Mouse (Mus musculus): ENCODE results near the gene Mlip. TPM values are rescaled to one million over a fixed set of nuclear protein-coding genes. Genes with fewer than 3 reads are reported as not detected.

Gene Mlip
- 1.4 and 1.8 TPM in 2 replicates for polyA plus RNA-seq (2015; fragmentation: Nextera tagmentation; extraction: Ambion mirVana)

- Histone ChIP-seq H3K27ac (replicated peaks) (no peak within 1 kb of the TSS), H3K4me1 (no peaks in the 10 kb centered on the region), H3K9ac (replicated peaks) (no peak within 1 kb of the TSS), H3K4me2 (no peak within 1 kb of the TSS), H3K9me3 (replicated peaks) (no peaks in the 10 kb centered on the region), H3K36me3 (no peaks in the 10 kb centered on the region), H3K27me3 (replicated peaks) (no peaks in the 10 kb centered on the region), H3K4me3 (replicated peaks) (no peak within 1 kb of the TSS)
- 85% methylated on average over 14 of the region's 14 CpGs for WGBS
- ATAC-seq (ENCODE audit: low FRiP score): no peak
Measured at GRCm38 (mm10) chr9:77352432-77353175, at the start of gene Mlip. Gene Mlip, minus strand, starts transcription at chr9:77352969.

DNA sequence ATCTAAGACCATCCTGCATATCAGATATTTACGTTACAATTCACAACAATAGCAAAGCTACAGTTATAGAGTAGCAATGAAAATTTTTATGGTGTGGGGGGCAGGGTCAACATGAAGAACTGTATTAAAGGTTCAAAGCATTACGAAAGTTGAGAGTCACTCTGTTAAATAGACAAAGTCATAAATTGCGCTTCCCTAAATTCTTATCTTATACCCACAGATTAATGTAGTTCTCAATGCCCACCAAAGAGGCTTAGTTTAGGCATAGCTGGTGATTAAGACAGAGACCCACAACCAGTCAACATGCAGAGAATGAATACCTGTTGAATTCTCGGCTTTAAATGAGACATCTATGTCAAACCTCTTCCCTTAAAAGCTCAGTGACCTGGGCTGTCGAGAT is 47.0 kb upstream of the Mlip start:
- ATAC-seq (ENCODE audit: low FRiP score): no peak
- H3K4me3 ChIP-seq (replicated peaks): no peak overlapping the region
- H3K4me1 ChIP-seq: no peaks in the 10 kb centered on the region
- no peaks in the 10 kb centered on the region for H3K9me3 ChIP-seq (replicated peaks)
- no peak overlapping the region for H3K9ac ChIP-seq (replicated peaks)
- 95% methylated on average over 5 of the region's 5 CpGs for WGBS
- H3K36me3 ChIP-seq: no peaks in the 10 kb centered on the region
- H3K4me2 ChIP-seq: no peak overlapping the region
- no peaks in the 10 kb centered on the region for H3K27me3 ChIP-seq (replicated peaks)
- H3K27ac ChIP-seq (replicated peaks): no peak overlapping the region

DNA sequence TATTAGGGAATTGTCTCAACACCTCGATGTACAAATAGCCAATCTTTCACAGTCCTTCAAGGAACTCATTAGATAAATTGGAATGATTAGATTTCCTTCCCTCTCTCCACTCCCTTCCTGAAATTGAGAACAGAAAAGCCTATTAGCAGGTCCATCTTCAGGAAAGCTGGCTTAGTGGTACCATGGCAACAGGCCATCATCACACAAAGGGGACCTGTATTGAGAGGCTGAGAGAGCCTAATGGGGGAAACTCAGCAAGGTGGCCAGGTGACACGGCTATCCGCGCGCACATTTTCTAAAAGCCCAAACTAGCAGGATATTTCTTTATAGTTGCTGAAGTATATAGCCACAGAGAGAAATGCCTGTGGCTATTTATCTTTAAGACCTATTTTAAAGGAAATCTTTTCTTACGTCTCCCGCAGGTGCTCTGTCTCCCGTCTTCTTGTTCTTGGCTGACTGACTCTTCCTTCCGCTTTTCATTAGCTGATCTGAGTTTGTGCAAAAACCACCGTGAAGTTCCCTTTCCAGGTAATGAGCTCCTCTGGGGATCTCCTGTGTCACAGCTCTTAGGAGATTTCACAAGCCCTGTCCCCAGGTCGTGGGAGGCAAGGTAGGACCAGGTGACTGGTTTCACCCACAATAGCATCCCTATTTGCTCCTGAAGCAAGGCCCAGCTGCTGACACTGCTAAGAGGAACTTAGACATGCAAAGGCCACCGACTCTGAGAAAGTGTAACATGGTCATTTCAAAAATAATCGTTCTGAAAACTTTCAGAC is 46.3 kb upstream of the Mlip start:
- Histone ChIP-seq H3K9me3 (replicated peaks) (no peaks in the 10 kb centered on the region), H3K4me2 (no peak overlapping the region), H3K4me3 (replicated peaks) (no peak overlapping the region), H3K4me1 (no peaks in the 10 kb centered on the region), H3K27me3 (replicated peaks) (no peaks in the 10 kb centered on the region), H3K27ac (replicated peaks) (no peak overlapping the region), H3K9ac (replicated peaks) (no peak overlapping the region), H3K36me3 (no peaks in the 10 kb centered on the region)
- WGBS: 70% methylated on average over 13 of the region's 13 CpGs
- ATAC-seq (ENCODE audit: low FRiP score): peak; percentile 61; the same call in 1 of the 2 replicates

GRCm38 (mm10) chr9:77397027-77397426 is 44.3 kb upstream of the Mlip start:
- 83% methylated on average over 4 of the region's 4 CpGs for WGBS
- Histone ChIP-seq H3K4me1 (no peaks in the 10 kb centered on the region), H3K27ac (replicated peaks) (no peak overlapping the region), H3K4me2 (no peak overlapping the region), H3K9me3 (replicated peaks) (no peaks in the 10 kb centered on the region), H3K4me3 (replicated peaks) (no peak overlapping the region), H3K9ac (replicated peaks) (no peak overlapping the region), H3K36me3 (no peaks in the 10 kb centered on the region), H3K27me3 (replicated peaks) (no peaks in the 10 kb centered on the region)
- ATAC-seq (ENCODE audit: low FRiP score): no peak

- 87% methylated on average over 10 of the region's 10 CpGs for WGBS
- Histone ChIP-seq H3K4me3 (replicated peaks) (no peak overlapping the region), H3K36me3 (no peaks in the 10 kb centered on the region), H3K27me3 (replicated peaks) (no peaks in the 10 kb centered on the region), H3K27ac (replicated peaks) (no peak overlapping the region), H3K9me3 (replicated peaks) (no peaks in the 10 kb centered on the region), H3K4me1 (no peaks in the 10 kb centered on the region), H3K4me2 (no peak overlapping the region), H3K9ac (replicated peaks) (no peak overlapping the region)
- no peak for ATAC-seq (ENCODE audit: low FRiP score)
Measured at GRCm38 (mm10) chr9:77391248-77391647, 38.5 kb upstream of the Mlip start.

GRCm38 (mm10) chr9:77388956-77389355 is 36.2 kb upstream of the Mlip start:
- no peak for ATAC-seq (ENCODE audit: low FRiP score)
- Histone ChIP-seq H3K4me3 (replicated peaks) (no peak overlapping the region), H3K9me3 (replicated peaks) (no peaks in the 10 kb centered on the region), H3K27me3 (replicated peaks) (no peaks in the 10 kb centered on the region), H3K4me1 (0 out of 2 replicates have a peak, but pooled peaks cover 6% of the 10 kb centered on the region), H3K4me2 (no peak overlapping the region), H3K36me3 (no peaks in the 10 kb centered on the region), H3K27ac (replicated peaks) (no peak overlapping the region), H3K9ac (replicated peaks) (no peak overlapping the region)
- 95% methylated on average over 8 of the region's 8 CpGs for WGBS

GRCm38 (mm10) chr9:77386751-77387150 is 34.0 kb upstream of the Mlip start:
- no peak overlapping the region for H3K27ac ChIP-seq (replicated peaks)
- no peak overlapping the region for H3K4me3 ChIP-seq (replicated peaks)
- ATAC-seq (ENCODE audit: low FRiP score): no peak
- 0 out of 2 replicates have a peak, but pooled peaks cover 6% of the 10 kb centered on the region for H3K4me1 ChIP-seq
- H3K27me3 ChIP-seq (replicated peaks): no peaks in the 10 kb centered on the region
- H3K9me3 ChIP-seq (replicated peaks): no peaks in the 10 kb centered on the region
- WGBS: 59% methylated on average over 1 of the region's 1 CpGs
- H3K9ac ChIP-seq (replicated peaks): no peak overlapping the region
- H3K36me3 ChIP-seq: no peaks in the 10 kb centered on the region
- H3K4me2 ChIP-seq: no peak overlapping the region

DNA sequence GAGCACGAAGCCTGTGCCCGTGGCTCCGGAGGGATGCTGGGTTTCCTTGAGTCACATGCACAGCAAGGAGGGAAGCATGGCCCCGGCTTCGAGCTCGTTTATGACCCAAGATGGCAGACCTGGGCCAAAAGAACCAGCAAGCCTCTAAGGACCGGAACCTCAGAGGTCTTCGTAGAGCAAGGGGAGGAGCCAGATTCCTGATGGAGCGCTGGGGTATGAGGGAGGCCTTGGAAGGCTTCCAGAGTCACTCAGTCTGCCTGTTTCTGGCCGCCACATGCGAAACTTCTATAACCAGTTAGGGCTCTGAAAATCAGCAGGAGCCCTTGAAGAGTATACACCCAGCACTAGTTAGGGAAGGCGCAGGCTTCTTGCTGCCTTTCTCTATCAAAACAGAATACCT is 32.8 kb upstream of the Mlip start:
- Histone ChIP-seq H3K9ac (replicated peaks) (no peak overlapping the region), H3K4me1 (0 out of 2 replicates have a peak, but pooled peaks cover 6% of the 10 kb centered on the region), H3K4me3 (replicated peaks) (no peak overlapping the region), H3K27me3 (replicated peaks) (0 out of 2 replicates have a peak, but pooled peaks cover 2% of the 10 kb centered on the region), H3K4me2 (peak overlapping the region; percentile 22; the same call in 1 of the 2 replicates), H3K36me3 (no peaks in the 10 kb centered on the region), H3K9me3 (replicated peaks) (no peaks in the 10 kb centered on the region), H3K27ac (replicated peaks) (no peak overlapping the region)
- 72% methylated on average over 12 of the region's 12 CpGs for WGBS
- no peak for ATAC-seq (ENCODE audit: low FRiP score)

GRCm38 (mm10) chr9:77384651-77385050 is 31.9 kb upstream of the Mlip start:
- 92% methylated on average over 9 of the region's 9 CpGs for WGBS
- ATAC-seq (ENCODE audit: low FRiP score): no peak
- no peak overlapping the region for H3K4me3 ChIP-seq (replicated peaks)
- H3K27me3 ChIP-seq (replicated peaks): 0 out of 2 replicates have a peak, but pooled peaks cover 2% of the 10 kb centered on the region
- no peaks in the 10 kb centered on the region for H3K9me3 ChIP-seq (replicated peaks)
- H3K4me2 ChIP-seq: no peak overlapping the region
- H3K27ac ChIP-seq (replicated peaks): no peak overlapping the region
- H3K36me3 ChIP-seq: no peaks in the 10 kb centered on the region
- H3K4me1 ChIP-seq: 0 out of 2 replicates have a peak, but pooled peaks cover 6% of the 10 kb centered on the region
- H3K9ac ChIP-seq (replicated peaks): no peak overlapping the region

- H3K9ac ChIP-seq (replicated peaks): no peak overlapping the region
- no peaks in the 10 kb centered on the region for H3K9me3 ChIP-seq (replicated peaks)
- no peak overlapping the region for H3K27ac ChIP-seq (replicated peaks)
- no peak overlapping the region for H3K4me2 ChIP-seq
- H3K27me3 ChIP-seq (replicated peaks): 0 out of 2 replicates have a peak, but pooled peaks cover 2% of the 10 kb centered on the region
- 0 out of 2 replicates have a peak, but pooled peaks cover 6% of the 10 kb centered on the region for H3K4me1 ChIP-seq
- no peaks in the 10 kb centered on the region for H3K36me3 ChIP-seq
- ATAC-seq (ENCODE audit: low FRiP score): no peak
- no peak overlapping the region for H3K4me3 ChIP-seq (replicated peaks)
- 82% methylated on average over 4 of the region's 4 CpGs for WGBS
Measured at GRCm38 (mm10) chr9:77383951-77384350, 31.2 kb upstream of the Mlip start.

GRCm38 (mm10) chr9:77382514-77382913 is 29.7 kb upstream of the Mlip start:
- Histone ChIP-seq H3K9ac (replicated peaks) (no peak overlapping the region), H3K4me2 (no peak overlapping the region), H3K27ac (replicated peaks) (no peak overlapping the region), H3K4me3 (replicated peaks) (no peak overlapping the region), H3K27me3 (replicated peaks) (0 out of 2 replicates have a peak, but pooled peaks cover 2% of the 10 kb centered on the region), H3K4me1 (0 out of 2 replicates have a peak, but pooled peaks cover 6% of the 10 kb centered on the region), H3K36me3 (no peaks in the 10 kb centered on the region), H3K9me3 (replicated peaks) (no peaks in the 10 kb centered on the region)
- WGBS: 52% methylated on average over 3 of the region's 3 CpGs
- ATAC-seq (ENCODE audit: low FRiP score): no peak

All from neural tube, embryonic 15.5 days (tissue).